Mouse (Mus musculus) embryonic facial prominence, embryonic 12.5 days (tissue): Measurements from ENCODE around the gene Map3k9. TPM values are rescaled to one million over a fixed set of nuclear protein-coding genes. Genes with fewer than 3 reads are reported as not detected.

Source experiments
- ATAC-seq: fragments of 200-750 bp; cut with Nextera tagmentation; 2 replicates; pipeline ENCODE4 v1.8.0; 2017; ENCODE audit not compliant: insufficient number of reproducible peaks, insufficient read depth, low FRiP score, low TSS enrichment
- H3K27ac ChIP-seq: fragments of 300-500 bp; sonication (generic); 2 replicates; pipeline ENCODE4 v1.5.1; 2016; ENCODE audit warnings: mild to moderate bottlenecking
- H3K27me3 ChIP-seq: fragments of 300-500 bp; sonication (generic); 2 replicates; pipeline ENCODE4 v1.6.1; 2016; ENCODE audit warnings: mild to moderate bottlenecking, moderate library complexity
- H3K36me3 ChIP-seq: fragments of 300-500 bp; sonication (generic); 2 replicates; pipeline ENCODE4 v1.6.1; 2016; ENCODE audit warnings: mild to moderate bottlenecking
- H3K4me1 ChIP-seq: fragments of 300-500 bp; sonication (generic); 2 replicates; pipeline ENCODE4 v1.6.1; 2016
- H3K4me2 ChIP-seq: fragments of 300-500 bp; sonication (generic); replicated peaks from 2 replicates; pipeline ENCODE4 v1.6.1; 2016; ENCODE audit warnings: mild to moderate bottlenecking, moderate library complexity
- H3K4me3 ChIP-seq: fragments of 300-500 bp; sonication (generic); 2 replicates; pipeline ENCODE4 v1.5.1; 2016; ENCODE audit warnings: mild to moderate bottlenecking
- H3K9ac ChIP-seq: fragments of 300-500 bp; sonication (generic); 2 replicates; pipeline ENCODE4 v1.6.1; 2016; ENCODE audit warnings: mild to moderate bottlenecking, moderate library complexity
- H3K9me3 ChIP-seq: fragments of 300-500 bp; sonication (generic); 2 replicates; pipeline ENCODE4 v1.6.1; 2016; ENCODE audit warnings: mild to moderate bottlenecking, moderate library complexity
- WGBS: fragments of 180-500 bp; shearing (Covaris S2); methylation state at CpG from one replicate; pipeline ENCODE4 v1.1.7; 2016; 5-methylcytosine and 5-hydroxymethylcytosine counted together
- polyA plus RNA-seq: library from polyadenylated mRNA; unstranded; fragments of >200 nt; fragmentation: Nextera tagmentation; extraction: Ambion mirVana; gene quantifications from 2 replicates; pipeline ENCODE4 v1.2.1, GENCODE M21; 2016

Map3k9 gene
- polyA plus RNA-seq, 1 experiment from 2014 or later: 1.6 TPM

- ATAC-seq: no peak
- Histone ChIP-seq H3K4me3 (no peak overlapping the region), H3K9me3 (no peaks in the 10 kb centered on the region), H3K36me3 (no peaks in the 10 kb centered on the region), H3K27ac (no peak overlapping the region), H3K4me1 (0 out of 2 replicates have a peak, but pooled peaks cover 4% of the 10 kb centered on the region), H3K9ac (no peak overlapping the region), H3K4me2 (no peak overlapping the region), H3K27me3 (no peaks in the 10 kb centered on the region)
- 51% methylated on average over 4 of the region's 4 CpGs for WGBS
Measured at GRCm38 (mm10) chr12:81748021-81748576, 32.9 kb downstream of the Map3k9 start.

GRCm38 (mm10) chr12:81746400-81747024, 34.5 kb downstream of the Map3k9 start:
- WGBS: 71% methylated on average over 9 of the region's 9 CpGs

GRCm38 (mm10) chr12:81735246-81736070, 45.5 kb downstream of the Map3k9 start:
- WGBS: 79% methylated on average over 11 of the region's 11 CpGs

More at GRCm38 (mm10) chr12:81746400-81747024, 34.5 kb downstream of the Map3k9 start:
- H3K4me2 ChIP-seq: no peak overlapping the region
- H3K27me3 ChIP-seq: no peaks in the 10 kb centered on the region
- no peaks in the 10 kb centered on the region for H3K9me3 ChIP-seq
- H3K9ac ChIP-seq: no peak overlapping the region
- ATAC-seq: no peak
- H3K4me3 ChIP-seq: no peak overlapping the region
- no peaks in the 10 kb centered on the region for H3K36me3 ChIP-seq
- 0 out of 2 replicates have a peak, but pooled peaks cover 4% of the 10 kb centered on the region for H3K4me1 ChIP-seq
- H3K27ac ChIP-seq: no peak overlapping the region

GRCm38 (mm10) chr12:81726246-81726822, 54.6 kb downstream of the Map3k9 start:
- Histone ChIP-seq H3K27me3 (no peaks in the 10 kb centered on the region), H3K27ac (no peak overlapping the region), H3K36me3 (no peaks in the 10 kb centered on the region; the same call in none of the 2 replicates), H3K9me3 (no peaks in the 10 kb centered on the region), H3K4me3 (no peak overlapping the region), H3K9ac (no peak overlapping the region), H3K4me1 (no peaks in the 10 kb centered on the region), H3K4me2 (no peak overlapping the region)
- ATAC-seq: no peak
- WGBS: 78% methylated on average over 8 of the region's 8 CpGs

More at GRCm38 (mm10) chr12:81735246-81736070, 45.5 kb downstream of the Map3k9 start:
- no peak overlapping the region for H3K4me3 ChIP-seq
- H3K4me2 ChIP-seq: no peak overlapping the region
- ATAC-seq: no peak
- H3K9me3 ChIP-seq: no peaks in the 10 kb centered on the region
- no peaks in the 10 kb centered on the region for H3K27me3 ChIP-seq
- no peak overlapping the region for H3K27ac ChIP-seq
- no peaks in the 10 kb centered on the region for H3K4me1 ChIP-seq
- H3K36me3 ChIP-seq: no peaks in the 10 kb centered on the region
- no peak overlapping the region for H3K9ac ChIP-seq

- 92% methylated on average over 6 of the region's 6 CpGs for WGBS
- H3K9ac ChIP-seq: no peak overlapping the region
- no peaks in the 10 kb centered on the region for H3K4me1 ChIP-seq
- no peaks in the 10 kb centered on the region; the same call in none of the 2 replicates for H3K36me3 ChIP-seq
- no peaks in the 10 kb centered on the region for H3K27me3 ChIP-seq
- no peak overlapping the region for H3K4me2 ChIP-seq
- no peaks in the 10 kb centered on the region for H3K9me3 ChIP-seq
- H3K4me3 ChIP-seq: no peak overlapping the region
- ATAC-seq: no peak
- no peak overlapping the region for H3K27ac ChIP-seq
Measured at GRCm38 (mm10) chr12:81724776-81725175, 56.2 kb downstream of the Map3k9 start.

GRCm38 (mm10) chr12:81723375-81723774, 57.6 kb downstream of the Map3k9 start:
- 87% methylated on average over 7 of the region's 7 CpGs for WGBS
- H3K36me3 ChIP-seq: no peaks in the 10 kb centered on the region; the same call in none of the 2 replicates

GRCm38 (mm10) chr12:81719715-81720114, 61.3 kb downstream of the Map3k9 start:
- Histone ChIP-seq H3K9ac (no peak overlapping the region), H3K4me3 (no peak overlapping the region), H3K27me3 (no peaks in the 10 kb centered on the region), H3K4me2 (no peak overlapping the region), H3K4me1 (no peaks in the 10 kb centered on the region), H3K36me3 (no peaks in the 10 kb centered on the region; the same call in none of the 2 replicates), H3K9me3 (no peaks in the 10 kb centered on the region), H3K27ac (no peak overlapping the region)
- ATAC-seq: no peak
- WGBS: 91% methylated on average over 8 of the region's 8 CpGs

More at GRCm38 (mm10) chr12:81723375-81723774, 57.6 kb downstream of the Map3k9 start:
- no peak for ATAC-seq
- H3K27me3 ChIP-seq: no peaks in the 10 kb centered on the region
- no peak overlapping the region for H3K4me2 ChIP-seq
- H3K27ac ChIP-seq: no peak overlapping the region
- no peak overlapping the region for H3K9ac ChIP-seq
- no peaks in the 10 kb centered on the region for H3K4me1 ChIP-seq
- H3K4me3 ChIP-seq: no peak overlapping the region
- no peaks in the 10 kb centered on the region for H3K9me3 ChIP-seq

GRCm38 (mm10) chr12:81719161-81719560, 61.8 kb downstream of the Map3k9 start:
- no peaks in the 10 kb centered on the region for H3K9me3 ChIP-seq
- no peak overlapping the region for H3K9ac ChIP-seq
- H3K4me1 ChIP-seq: no peaks in the 10 kb centered on the region
- H3K27me3 ChIP-seq: no peaks in the 10 kb centered on the region
- H3K4me2 ChIP-seq: no peak overlapping the region
- no peak overlapping the region for H3K27ac ChIP-seq
- 71% methylated on average over 5 of the region's 5 CpGs for WGBS
- H3K36me3 ChIP-seq: no peaks in the 10 kb centered on the region; the same call in none of the 2 replicates
- ATAC-seq: no peak
- H3K4me3 ChIP-seq: no peak overlapping the region

GRCm38 (mm10) chr12:81712618-81713017, 68.4 kb downstream of the Map3k9 start:
- no peak for ATAC-seq
- Histone ChIP-seq H3K4me1 (no peaks in the 10 kb centered on the region), H3K9ac (no peak overlapping the region), H3K9me3 (no peaks in the 10 kb centered on the region), H3K4me3 (no peak overlapping the region), H3K4me2 (no peak overlapping the region), H3K27ac (no peak overlapping the region), H3K36me3 (no peaks in the 10 kb centered on the region), H3K27me3 (no peaks in the 10 kb centered on the region)
- WGBS: 83% methylated on average over 4 of the region's 4 CpGs

GRCm38 (mm10) chr12:81702903-81703302, 78.1 kb downstream of the Map3k9 start:
- Histone ChIP-seq H3K27ac (no peak overlapping the region), H3K9ac (no peak overlapping the region), H3K4me2 (no peak overlapping the region), H3K36me3 (no peaks in the 10 kb centered on the region), H3K4me3 (no peak overlapping the region), H3K4me1 (no peaks in the 10 kb centered on the region), H3K9me3 (no peaks in the 10 kb centered on the region), H3K27me3 (no peaks in the 10 kb centered on the region)
- WGBS: 7% methylated on average over 1 of the region's 1 CpGs
- ATAC-seq: no peak

GRCm38 (mm10) chr12:81698011-81698410, 83.0 kb downstream of the Map3k9 start:
- Histone ChIP-seq H3K27ac (no peak overlapping the region), H3K4me3 (no peak overlapping the region), H3K9ac (no peak overlapping the region), H3K4me1 (no peaks in the 10 kb centered on the region), H3K4me2 (no peak overlapping the region), H3K27me3 (no peaks in the 10 kb centered on the region), H3K36me3 (no peaks in the 10 kb centered on the region), H3K9me3 (no peaks in the 10 kb centered on the region)
- WGBS: 47% methylated on average over 4 of the region's 4 CpGs
- no peak for ATAC-seq
